Mouse (Mus musculus) embryonic stem cell, embryonic (primary cell): ENCODE data around the gene Cryaa.

Experiments
- CTCF ChIA-PET, 4 experiments: fragments of 300-600 bp in 2 of 4; fragments of 350-600 bp in 2 of 4; sonication (Branson Sonifier 250); formaldehyde crosslinking; loops; one replicate each; lab custom pipeline; 2022; ENCODE audit warnings: inconsistent platforms in 2 of 4; lab: Charles Lee
- POLR2A ChIA-PET, 4 experiments: fragments of 300-600 bp in 2 of 4; fragments of 350-600 bp in 2 of 4; sonication (Branson Sonifier 250); formaldehyde crosslinking; loops; one replicate each; lab custom pipeline; 2022; ENCODE audit warnings: antibody characterized with exemption in 4 of 4, inconsistent platforms in 1 of 4; lab: Charles Lee

Cryaa gene

DNA sequence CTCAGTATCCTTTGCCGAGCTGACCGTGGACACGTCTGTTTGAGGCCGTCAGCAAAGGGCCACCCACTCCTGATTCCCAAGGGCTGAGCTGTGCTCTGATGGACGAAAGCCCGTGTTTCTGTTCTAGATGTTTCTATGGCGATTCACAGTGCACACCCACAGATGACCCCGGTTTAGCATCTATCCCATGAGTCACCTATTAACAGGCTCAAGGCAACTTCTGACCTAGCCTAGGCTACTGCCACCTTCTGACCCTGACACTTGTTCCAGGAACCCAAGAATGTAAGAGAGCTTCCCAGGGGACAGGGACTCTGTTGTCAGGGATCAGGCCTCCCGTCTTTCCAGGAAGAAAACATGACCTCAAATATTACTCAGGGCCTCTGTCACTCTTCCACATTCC lies 10.5 kb downstream of the Cryaa start:
- POLR2A ChIA-PET = no interaction called here
- CTCF ChIA-PET = no interaction called here

DNA sequence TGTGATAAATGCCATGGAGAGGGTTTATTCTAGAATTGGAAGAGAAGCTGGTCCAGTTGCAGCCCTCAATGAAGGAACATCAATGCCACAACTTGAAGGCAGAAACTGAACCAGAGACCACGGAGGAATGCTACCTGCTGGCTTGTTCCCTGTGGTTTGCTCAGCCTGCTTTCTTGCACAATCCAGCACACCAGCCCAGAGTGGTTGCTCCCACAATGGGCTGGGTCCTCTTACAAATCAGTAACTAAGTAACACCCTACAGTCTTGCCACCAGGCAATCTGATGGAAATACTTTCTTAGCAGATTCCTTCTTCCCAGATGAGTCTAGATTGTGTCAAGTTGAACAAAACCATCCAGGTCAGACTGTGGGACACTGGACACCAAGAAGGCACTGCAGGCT lies 12.0 kb downstream of the Cryaa start:
- ChIA-PET POLR2A (interaction anchor here in 3 of 4 experiments (0.6 to 1.2 kb wide), 5 partner anchors 9 to 403 kb away, joined by 3 to 8 read pairs (median 3); no protein-coding TSS in a partner anchor), CTCF (interaction anchor here in 2 of 4 experiments (0.5 to 1.2 kb wide), 2 partner anchors 62 to 205 kb away, joined by 3 read pairs; no protein-coding TSS in a partner anchor)

DNA sequence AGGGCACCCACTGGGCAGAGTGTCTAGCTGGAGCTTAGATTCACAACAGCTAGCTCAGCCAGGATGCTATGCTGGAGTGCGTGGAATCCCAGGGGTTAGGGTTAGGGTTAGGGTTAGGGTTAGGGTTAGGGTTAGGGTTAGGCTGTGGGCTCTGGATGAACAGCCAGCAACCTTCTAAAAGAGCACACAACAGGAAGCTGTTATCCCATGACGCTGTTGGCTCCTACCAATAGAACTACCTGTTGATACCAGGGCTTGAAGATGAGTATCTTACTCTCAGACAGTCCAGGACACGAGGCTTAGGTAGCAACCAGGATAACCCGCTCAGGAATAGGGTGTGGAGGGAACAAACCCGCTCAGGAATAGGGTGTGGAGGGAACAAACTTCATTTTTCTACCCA lies 15.3 kb downstream of the Cryaa start:
- ChIA-PET POLR2A (interaction anchor here in 3 of 4 experiments (0.6 to 1.7 kb wide), 32 partner anchors 11 to 1005 kb away, joined by 3 to 8 read pairs (median 4); no protein-coding TSS in a partner anchor), CTCF (interaction anchor here (0.6 to 2.9 kb wide), 41 partner anchors 9 to 579 kb away, joined by 3 to 19 read pairs (median 3); partner anchors contain the start of genes Cryaa (in 1 of the 4) and Pknox1 (in 1 of the 4))

DNA sequence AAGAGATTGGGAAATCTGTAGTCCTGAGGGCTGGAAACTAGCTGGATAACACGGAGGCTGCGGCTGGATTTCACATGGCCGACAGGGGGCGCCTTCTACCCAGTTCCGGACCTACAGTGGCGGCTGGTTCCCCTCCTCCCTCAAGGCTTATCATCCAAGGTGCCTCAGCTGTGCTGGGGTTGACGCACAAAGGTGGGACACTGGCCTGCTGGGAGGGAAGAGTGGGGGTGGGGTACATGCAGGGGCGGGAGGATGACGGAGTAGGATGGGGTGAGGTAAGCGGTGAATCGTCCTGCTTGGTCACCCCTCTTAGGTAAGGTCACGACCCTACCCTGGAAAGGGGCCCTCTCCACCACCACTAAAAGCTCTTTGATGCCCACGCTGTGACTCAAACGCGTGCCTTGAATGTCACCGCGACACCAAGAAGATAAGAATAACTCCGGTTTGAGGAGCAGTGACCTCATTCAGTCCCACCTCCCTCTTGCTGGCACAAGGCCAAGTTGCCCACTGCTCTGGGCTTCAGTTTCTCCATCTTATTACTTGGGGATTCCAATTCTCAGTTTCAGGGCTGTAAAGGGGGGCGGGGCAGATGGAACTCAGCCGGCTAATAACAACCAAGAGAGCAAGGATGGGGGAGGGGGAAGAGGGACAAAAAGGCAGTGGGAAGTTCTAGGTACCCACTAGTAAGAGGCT lies 15.9 kb downstream of the Cryaa start:
- CTCF ChIA-PET = interaction anchor here (0.5 to 2.9 kb wide), 44 partner anchors 9 to 578 kb away, joined by 3 to 19 read pairs (median 3); partner anchors contain the start of genes Cryaa (in 1 of the 4) and Pknox1 (in 1 of the 4)
- POLR2A ChIA-PET = interaction anchor here in 3 of 4 experiments (0.6 to 1.7 kb wide), 34 partner anchors 10 to 1005 kb away, joined by 3 to 8 read pairs (median 4); no protein-coding TSS in a partner anchor

DNA sequence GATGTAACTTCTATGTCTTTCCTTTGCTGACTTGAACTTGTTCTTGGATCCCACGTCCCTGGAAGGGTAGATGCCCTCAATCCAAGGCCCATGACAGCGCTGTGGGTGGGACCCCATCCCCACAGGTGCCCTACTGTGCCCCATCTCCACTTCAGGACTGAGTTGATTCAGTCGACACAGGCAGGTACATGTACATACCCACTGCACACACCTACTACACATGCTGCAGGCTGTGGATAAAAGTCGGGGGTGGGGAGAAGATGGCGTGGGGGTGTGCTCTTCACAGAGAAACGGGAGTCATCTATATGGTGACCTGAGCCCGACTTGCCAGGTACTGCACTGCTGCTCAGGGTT lies 16.4 kb downstream of the Cryaa start:
- POLR2A ChIA-PET = interaction anchor here in 3 of 4 experiments (0.7 to 1.7 kb wide), 9 partner anchors 39 to 203 kb away, joined by 3 to 5 read pairs (median 3); no protein-coding TSS in a partner anchor
- CTCF ChIA-PET = interaction anchor here in 2 of 4 experiments (0.8 to 2.9 kb wide), 7 partner anchors 11 to 168 kb away, joined by 4 to 19 read pairs (median 5); partner anchors contain the start of gene Cryaa (in 1 of the 2)

DNA sequence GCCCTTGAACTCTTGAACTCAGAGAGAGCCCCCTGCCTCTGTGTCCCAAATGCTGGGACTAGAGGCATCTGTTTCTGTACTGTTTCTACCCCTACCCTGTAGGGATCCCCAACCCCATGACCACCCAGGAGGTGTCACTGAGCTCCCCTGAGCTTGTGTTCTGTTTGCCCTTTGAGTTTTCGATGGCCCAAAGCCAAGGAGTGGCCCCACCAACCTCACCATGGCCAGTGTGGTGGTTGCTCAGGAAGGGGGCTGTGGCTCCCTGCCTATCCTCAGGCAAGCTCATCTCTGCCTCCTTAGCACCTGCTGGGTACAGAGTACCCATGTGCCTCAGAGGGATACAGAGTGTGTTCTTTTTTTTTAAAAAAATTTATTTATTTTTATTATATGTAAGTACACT lies 17.3 kb downstream of the Cryaa start:
- POLR2A ChIA-PET = interaction anchor here in 3 of 4 experiments (0.5 to 1.7 kb wide), 5 partner anchors 18 to 1862 kb away, joined by 3 to 17 read pairs (median 4); no protein-coding TSS in a partner anchor
- CTCF ChIA-PET = interaction anchor here in 1 of 4 experiments (0.6 to 1.4 kb wide), 2 partner anchors 56 to 206 kb away, joined by 3 to 4 read pairs; no protein-coding TSS in a partner anchor

DNA sequence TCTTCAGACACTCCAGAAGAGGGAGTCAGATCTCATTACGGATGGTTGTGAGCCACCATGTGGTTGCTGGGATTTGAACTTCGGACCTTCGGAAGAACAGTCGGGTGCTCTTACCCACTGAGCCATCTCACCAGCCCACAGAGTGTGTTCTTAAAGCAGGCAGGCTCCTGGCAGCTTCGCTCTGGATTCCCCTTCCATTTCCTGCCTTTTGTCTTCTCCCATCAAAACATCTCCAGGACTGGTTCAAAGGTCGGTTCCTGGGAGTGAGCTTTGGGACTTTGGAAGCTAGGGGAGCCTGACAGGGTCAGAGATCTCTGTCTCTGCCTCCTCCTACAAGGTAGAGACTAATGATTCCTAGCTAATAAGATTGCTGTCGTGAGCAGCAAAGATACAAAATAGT lies 17.7 kb downstream of the Cryaa start:
- POLR2A ChIA-PET = interaction anchor here in 2 of 4 experiments (1.2 to 1.7 kb wide), 2 partner anchors 18 to 139 kb away, joined by 4 read pairs; no protein-coding TSS in a partner anchor
- CTCF ChIA-PET = interaction anchor here in 1 of 4 experiments (1.4 kb wide), 1 partner anchor 56 kb away, joined by 4 read pairs; no protein-coding TSS in a partner anchor

DNA sequence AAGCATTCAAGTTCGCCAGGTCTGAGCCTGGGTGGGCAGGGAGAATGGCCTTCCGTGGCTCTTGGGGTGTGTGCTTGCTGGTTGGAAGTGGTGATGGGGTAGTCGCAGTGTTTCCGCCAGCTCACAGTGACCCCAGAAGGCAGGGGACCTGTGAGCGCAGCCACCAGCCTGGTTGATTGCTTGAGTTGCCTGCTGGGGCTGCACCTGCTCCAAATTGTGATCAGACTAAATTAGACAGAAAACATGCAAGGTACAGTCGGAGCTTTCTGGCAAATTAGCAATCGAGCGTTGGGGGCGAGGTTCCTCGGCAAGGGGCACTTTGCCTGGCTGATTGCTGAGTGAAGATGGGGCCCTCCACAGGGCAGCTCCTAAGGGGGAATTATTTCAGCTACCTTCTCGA lies 20.7 kb downstream of the Cryaa start:
- CTCF ChIA-PET = interaction anchor here in 2 of 4 experiments (0.7 kb wide), 2 partner anchors 12 to 82 kb away, joined by 3 read pairs; no protein-coding TSS in a partner anchor
- POLR2A ChIA-PET = interaction anchor here in 3 of 4 experiments (0.6 to 1.7 kb wide), 8 partner anchors 11 to 643 kb away, joined by 3 to 5 read pairs (median 4); no protein-coding TSS in a partner anchor

DNA sequence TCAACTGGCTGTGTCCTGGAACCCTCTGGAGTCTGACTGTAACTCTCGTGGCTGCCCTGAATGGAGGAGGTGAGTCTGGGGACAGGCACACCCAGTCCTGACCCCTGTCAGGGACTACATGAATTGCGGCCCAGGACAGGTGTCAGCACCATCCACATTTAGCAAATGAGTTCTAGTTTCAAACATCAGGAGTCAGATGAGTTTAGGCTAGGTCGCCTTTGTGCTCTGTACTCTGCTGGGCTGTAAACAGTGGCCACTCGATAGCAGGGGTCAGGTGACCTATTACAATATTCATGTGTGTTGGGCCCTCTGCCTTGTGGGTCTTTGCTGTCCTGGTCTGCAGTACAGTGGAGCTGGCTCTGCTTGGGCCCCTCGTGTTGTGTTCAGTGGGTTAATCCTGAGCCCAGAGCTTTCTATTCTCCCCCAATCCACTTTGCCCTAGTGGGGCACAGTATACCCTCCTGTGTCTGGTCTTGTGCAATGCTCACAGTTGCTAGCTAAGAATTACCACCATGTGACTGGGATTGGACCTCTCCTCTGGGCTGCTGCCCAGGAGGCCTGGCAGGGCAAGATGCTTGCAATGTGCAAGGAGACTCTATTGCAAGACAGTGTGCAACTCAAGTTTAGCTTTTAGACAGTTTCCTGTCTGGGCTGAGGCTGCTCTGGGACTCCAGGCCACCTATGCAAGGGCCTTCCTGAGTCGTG lies 25.8 kb downstream of the Cryaa start:
- POLR2A ChIA-PET = interaction anchor here in 1 of 4 experiments (0.9 to 1.6 kb wide), 5 partner anchors 10 to 142 kb away, joined by 3 to 6 read pairs (median 4); no protein-coding TSS in a partner anchor
- CTCF ChIA-PET = no interaction called here

DNA sequence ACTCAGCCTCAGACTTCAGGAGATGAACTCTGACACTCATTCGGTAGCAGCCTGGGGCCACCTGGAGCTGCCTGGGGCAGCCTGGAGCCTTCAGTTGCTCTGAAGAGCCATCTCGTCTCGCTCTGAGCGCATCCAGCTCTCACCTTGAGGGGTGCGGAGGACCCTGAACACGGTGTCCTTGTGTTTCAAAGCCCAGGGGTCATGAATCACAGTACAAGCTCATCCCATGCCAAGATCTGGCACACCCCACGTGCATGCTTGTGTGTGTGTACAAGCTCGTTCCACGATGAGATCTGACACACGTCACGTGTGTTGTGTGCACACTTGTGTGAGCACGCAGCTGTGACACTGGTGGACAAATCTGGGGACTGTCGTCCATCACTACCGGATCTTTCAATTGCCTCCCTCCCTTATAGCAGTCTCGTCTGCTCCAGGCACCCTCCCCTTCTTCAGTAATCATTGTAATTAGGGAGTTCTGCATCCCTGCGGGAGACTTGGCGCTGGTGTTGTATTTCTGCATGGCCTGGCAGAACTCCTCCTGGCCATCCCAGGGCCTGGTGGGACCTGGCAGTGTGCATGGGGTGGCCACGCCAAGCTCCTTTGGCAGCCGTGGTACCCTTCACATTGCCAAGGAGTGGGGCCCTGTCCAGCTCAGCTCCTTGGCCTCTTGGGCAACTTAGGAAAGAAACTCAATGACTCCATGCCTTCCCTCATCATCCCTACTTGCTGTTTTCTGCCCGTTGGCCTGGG lies 27.8 kb downstream of the Cryaa start:
- ChIA-PET POLR2A (interaction anchor here in 2 of 4 experiments (1.1 to 1.3 kb wide), 3 partner anchors 8 to 19 kb away, joined by 3 read pairs; no protein-coding TSS in a partner anchor), CTCF (interaction anchor here (0.5 to 1.5 kb wide), 6 partner anchors 12 to 686 kb away, joined by 3 to 7 read pairs (median 4); no protein-coding TSS in a partner anchor)

DNA sequence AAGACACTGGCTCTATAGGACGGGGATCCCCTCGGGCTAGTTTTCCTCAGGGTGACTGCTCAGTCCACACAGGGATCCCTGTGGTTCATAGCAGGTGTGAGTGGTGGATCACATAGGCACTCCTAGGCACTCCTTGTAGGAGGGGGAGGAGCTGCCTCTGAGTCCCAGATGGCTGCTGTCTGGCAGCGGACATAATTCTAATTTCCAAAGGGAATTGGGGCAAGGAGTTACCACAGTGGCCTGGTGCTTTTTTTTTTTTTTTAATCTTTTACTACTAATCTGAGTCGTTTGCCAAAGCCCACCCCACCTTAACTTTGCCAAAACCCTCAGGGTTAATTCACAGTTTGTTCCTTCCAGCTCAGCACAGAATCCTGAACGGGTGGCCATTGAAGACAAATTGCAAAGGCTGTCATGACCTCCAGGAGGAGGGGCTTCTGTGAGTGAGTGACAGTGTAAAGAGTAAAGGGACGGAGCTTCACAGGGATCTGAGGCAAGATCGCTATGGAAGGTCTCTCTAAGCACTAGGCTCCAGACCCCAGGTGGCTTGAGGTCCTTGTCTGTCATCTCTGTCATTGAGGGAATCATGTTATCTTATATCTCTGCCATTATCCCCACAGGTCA lies 31.6 kb downstream of the Cryaa start:
- POLR2A ChIA-PET = interaction anchor here in 3 of 4 experiments (0.7 to 1.2 kb wide), 7 partner anchors 11 to 313 kb away, joined by 3 to 4 read pairs (median 4); no protein-coding TSS in a partner anchor
- CTCF ChIA-PET = interaction anchor here in 2 of 4 experiments (0.6 to 0.8 kb wide), 2 partner anchors 325 to 345 kb away, joined by 3 read pairs; no protein-coding TSS in a partner anchor

DNA sequence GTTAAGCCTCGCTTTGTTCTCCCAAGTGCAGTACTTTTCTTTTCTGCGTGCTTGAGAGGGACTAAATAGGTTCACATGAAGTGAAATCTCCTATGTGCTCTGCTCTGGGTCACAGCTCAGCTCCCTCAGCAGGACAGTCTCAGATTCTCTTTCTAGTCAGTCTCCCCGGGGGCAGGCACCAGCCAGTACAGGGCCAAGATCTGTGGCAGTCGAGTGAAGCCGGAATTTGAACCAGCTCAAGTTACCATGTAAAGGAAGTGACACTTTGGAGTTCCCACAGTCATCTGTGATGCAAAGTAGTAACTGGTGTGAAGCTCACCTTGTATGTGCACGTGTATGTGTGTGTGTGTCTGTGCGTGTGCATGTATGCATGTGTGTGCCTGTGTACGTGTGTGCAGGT lies 32.8 kb downstream of the Cryaa start:
- ChIA-PET POLR2A (interaction anchor here in 1 of 4 experiments (1.0 kb wide), 1 partner anchor 13 kb away, joined by 4 read pairs; no protein-coding TSS in a partner anchor), CTCF (interaction anchor here in 1 of 4 experiments (0.6 kb wide), 1 partner anchor 244 kb away, joined by 3 read pairs; no protein-coding TSS in a partner anchor)

DNA sequence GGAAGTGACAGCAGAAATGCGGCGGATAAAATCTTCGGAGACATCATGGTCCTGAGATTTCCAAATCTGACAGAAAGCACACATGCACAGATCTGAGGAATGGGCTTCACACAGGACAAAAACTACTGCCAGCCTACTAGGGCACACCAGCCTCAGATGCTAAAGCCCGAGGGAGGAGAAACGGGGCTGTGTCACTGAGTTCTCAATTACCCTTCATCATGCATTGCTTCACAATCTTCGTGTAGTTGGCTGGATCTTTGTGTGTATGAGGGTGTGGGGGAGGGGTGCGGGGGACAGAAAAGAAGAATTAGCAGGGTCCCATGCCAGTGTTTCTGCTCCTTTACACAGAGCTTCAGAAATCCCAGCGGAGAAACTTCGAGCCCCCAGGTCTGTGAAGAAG lies 36.1 kb downstream of the Cryaa start:
- ChIA-PET POLR2A (interaction anchor here in 2 of 4 experiments (1.0 to 1.4 kb wide), 2 partner anchors 11 to 21 kb away, joined by 3 read pairs; no protein-coding TSS in a partner anchor), CTCF (interaction anchor here in 1 of 4 experiments (0.7 kb wide), 1 partner anchor 37 kb away, joined by 10 read pairs; no protein-coding TSS in a partner anchor)

DNA sequence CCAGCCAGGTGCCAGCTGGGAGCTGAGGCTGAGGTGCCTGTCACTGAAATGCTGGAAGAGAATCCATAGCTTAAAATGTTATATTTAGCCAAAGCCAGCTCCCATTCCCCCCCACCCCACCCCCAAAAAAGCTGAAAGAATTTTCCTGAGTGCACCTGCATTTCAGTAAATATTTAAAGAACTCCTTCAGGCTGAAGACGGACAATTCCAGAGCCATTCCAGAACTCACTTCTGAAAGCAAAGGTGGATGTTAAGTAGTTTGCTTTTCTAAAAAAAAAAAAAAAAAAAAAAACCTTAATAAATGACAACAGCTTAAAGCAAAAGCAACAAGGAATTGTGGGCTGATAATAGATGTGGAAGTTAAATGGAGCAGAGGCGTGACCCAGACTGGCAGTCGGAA lies 36.5 kb downstream of the Cryaa start:
- ChIA-PET CTCF (no interaction called here), POLR2A (interaction anchor here in 3 of 4 experiments (0.6 to 1.4 kb wide), 9 partner anchors 9 to 322 kb away, joined by 3 to 5 read pairs (median 3); partner anchors contain the start of genes Hsf2bp (in 1 of the 3) and Rrp1b (in 1 of the 3))

DNA sequence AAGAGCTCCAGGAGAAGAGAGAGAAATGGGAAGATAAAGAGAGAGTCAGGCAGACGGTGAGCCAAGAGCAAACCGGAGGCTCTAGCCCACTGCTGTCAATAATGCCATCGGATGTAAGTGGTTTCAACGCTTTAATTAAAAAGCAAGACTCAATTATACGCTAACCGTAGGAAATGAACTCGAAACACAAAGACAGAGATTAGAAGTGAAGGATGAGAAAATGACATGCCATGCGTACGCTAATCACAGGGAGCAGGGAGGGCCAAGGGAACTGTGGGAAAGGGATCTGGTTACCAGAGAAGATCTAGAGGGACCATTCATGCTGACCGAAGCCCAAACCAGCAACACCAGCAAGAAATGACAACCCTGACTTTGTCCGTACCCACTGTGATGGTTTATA lies 37.4 kb downstream of the Cryaa start:
- POLR2A ChIA-PET = interaction anchor here in 3 of 4 experiments (0.6 to 1.4 kb wide), 3 partner anchors 10 to 322 kb away, joined by 3 read pairs; partner anchors contain the start of genes Hsf2bp (in 1 of the 3) and Rrp1b (in 1 of the 3)
- CTCF ChIA-PET = no interaction called here

DNA sequence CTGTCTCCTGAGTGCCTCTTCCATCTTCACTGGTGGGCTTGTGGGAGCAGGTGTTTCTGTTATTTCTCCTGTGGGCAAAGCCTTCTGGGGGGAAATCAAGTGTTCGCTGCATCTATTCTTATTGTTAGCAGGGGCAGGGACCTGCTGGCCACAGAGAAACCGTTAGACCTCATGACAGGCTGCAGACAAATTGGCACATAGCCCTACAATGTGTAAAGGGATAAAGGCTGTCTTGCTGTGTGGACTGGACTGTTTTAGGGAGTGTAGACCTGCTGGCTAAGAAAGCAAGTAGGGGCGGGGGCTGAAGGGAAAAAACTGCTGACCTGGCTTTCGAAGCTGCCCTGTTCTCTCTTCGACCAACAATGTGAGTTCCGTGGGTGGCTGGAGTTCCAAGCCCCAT lies 44.0 kb downstream of the Cryaa start:
- ChIA-PET POLR2A (interaction anchor here in 2 of 4 experiments (0.6 to 3.2 kb wide), 4 partner anchors 11 to 105 kb away, joined by 3 to 18 read pairs (median 4); no protein-coding TSS in a partner anchor), CTCF (no interaction called here)
